Mouse (Mus musculus) liver, embryonic 11.5 days (tissue): ENCODE measurements around the gene Tnrc6a. TPM values are rescaled to one million over a fixed set of nuclear protein-coding genes. Genes with fewer than 3 reads are reported as not detected.

ENCODE experiments used
- ATAC-seq: fragments of 200-750 bp; cut with Nextera tagmentation; replicated peaks from 2 replicates; pipeline ENCODE4 v1.8.0; 2017; ENCODE audit warnings: moderate number of reproducible peaks, mild to moderate bottlenecking, moderate TSS enrichment, moderate library complexity; ENCODE audit not compliant: low FRiP score
- DNase-seq: peaks from one replicate; pipeline ENCODE4 v3.0.0-alpha.2; 2017; ENCODE audit warnings: low spot score
- H3K27ac ChIP-seq: fragments of 300-500 bp; sonication (generic); 2 replicates; pipeline ENCODE4 v1.5.1; 2014; ENCODE audit warnings: mild to moderate bottlenecking, low read depth, low read length, control low read depth
- H3K27me3 ChIP-seq: fragments of 300-500 bp; sonication (generic); replicated peaks from 2 replicates; pipeline ENCODE4 v1.6.1; 2014; ENCODE audit warnings: low read length, mixed read lengths; ENCODE audit not compliant: control insufficient read depth, insufficient read depth
- H3K36me3 ChIP-seq: fragments of 300-500 bp; sonication (generic); 2 replicates; pipeline ENCODE4 v1.6.1; 2014; ENCODE audit warnings: mild to moderate bottlenecking, low read length, moderate library complexity, mixed read lengths; ENCODE audit not compliant: control insufficient read depth, insufficient read depth
- H3K4me1 ChIP-seq: fragments of 300-500 bp; sonication (generic); replicated peaks from 2 replicates; pipeline ENCODE4 v1.6.1; 2014; ENCODE audit warnings: low read length, mixed read lengths; ENCODE audit not compliant: control insufficient read depth, insufficient read depth
- H3K4me2 ChIP-seq: fragments of 300-500 bp; sonication (generic); 2 replicates; pipeline ENCODE4 v1.6.1; 2014; ENCODE audit warnings: mild to moderate bottlenecking, control low read depth, moderate library complexity
- H3K4me3 ChIP-seq: fragments of 300-500 bp; sonication (generic); 2 replicates; pipeline ENCODE4 v1.5.1; 2014; ENCODE audit warnings: low read depth, low read length, control low read depth
- H3K9ac ChIP-seq: fragments of 300-500 bp; sonication (generic); 2 replicates; pipeline ENCODE4 v1.6.1; 2014; ENCODE audit warnings: low read depth, low read length, control low read depth
- H3K9me3 ChIP-seq: fragments of 300-500 bp; sonication (generic); 2 replicates; pipeline ENCODE4 v1.6.1; 2016; ENCODE audit warnings: low read length, inconsistent platforms, mixed read lengths; ENCODE audit not compliant: control insufficient read depth
- WGBS: fragments of 180-500 bp; shearing (Covaris S2); extraction: QIAGEN DNeasy Blood & Tissue Kit; methylation state at CpG from one replicate; pipeline ENCODE4 v1.1.7; 2014; 5-methylcytosine and 5-hydroxymethylcytosine counted together
- polyA plus RNA-seq: library from polyadenylated mRNA; unstranded; fragments of >200 nt; fragmentation: Nextera tagmentation; extraction: Ambion mirVana; gene quantifications from 2 replicates; pipeline ENCODE4 v1.2.1, GENCODE M21; 2014

Tnrc6a gene
- polyA plus RNA-seq = 36.4 and 41.1 TPM in 2 replicates

- H3K4me1 ChIP-seq = peaks cover 7% of the 10 kb centered on the region; the same call in 1 of the 2 replicates
- H3K4me2 ChIP-seq = peak within 1 kb of the TSS; percentile 74
- DNase-seq (peak; percentile 97), ATAC-seq (peak; percentile 95)
- peak within 1 kb of the TSS; percentile 94 for H3K27ac ChIP-seq
- H3K9ac ChIP-seq = peak within 1 kb of the TSS; percentile 94
- H3K27me3 ChIP-seq = no peaks in the 10 kb centered on the region
- WGBS = under 1% methylated on average over 42 of the region's 55 CpGs
- H3K4me3 ChIP-seq = peak within 1 kb of the TSS; percentile 99
- no peaks in the 10 kb centered on the region; the same call in 1 of the 2 replicates for H3K36me3 ChIP-seq
- no peaks in the 10 kb centered on the region for H3K9me3 ChIP-seq
Measured at GRCm38 (mm10) chr7:123123665-123124298, at the start of gene Tnrc6a. Gene Tnrc6a, plus strand, starts transcription at chr7:123123885.

- no peaks in the 10 kb centered on the region for H3K27me3 ChIP-seq
- WGBS = 39% methylated on average over 4 of the region's 4 CpGs
- H3K4me2 ChIP-seq = no peak overlapping the region
- H3K9me3 ChIP-seq = no peaks in the 10 kb centered on the region
- no peaks in the 10 kb centered on the region for H3K36me3 ChIP-seq
- no peak for ATAC-seq
- no peak for DNase-seq
- no peak overlapping the region for H3K27ac ChIP-seq
- H3K9ac ChIP-seq = no peak overlapping the region
- H3K4me1 ChIP-seq = no peaks in the 10 kb centered on the region
- no peak overlapping the region for H3K4me3 ChIP-seq
Measured at GRCm38 (mm10) chr7:123082236-123082635, 41.4 kb upstream of the Tnrc6a start.

- no peak overlapping the region for H3K9ac ChIP-seq
- H3K4me1 ChIP-seq = no peaks in the 10 kb centered on the region
- no peaks in the 10 kb centered on the region for H3K9me3 ChIP-seq
- H3K36me3 ChIP-seq = no peaks in the 10 kb centered on the region
- no peak for DNase-seq
- no peak for ATAC-seq
- H3K4me2 ChIP-seq = no peak overlapping the region
- 38% methylated on average over 12 of the region's 12 CpGs for WGBS
- no peak overlapping the region for H3K27ac ChIP-seq
- no peak overlapping the region for H3K4me3 ChIP-seq
- H3K27me3 ChIP-seq = no peaks in the 10 kb centered on the region
Measured at GRCm38 (mm10) chr7:123083441-123084123, 40.1 kb upstream of the Tnrc6a start.

GRCm38 (mm10) chr7:123084180-123084691 is 39.4 kb upstream of the Tnrc6a start:
- Histone ChIP-seq H3K4me3 (no peak overlapping the region), H3K9ac (no peak overlapping the region), H3K36me3 (no peaks in the 10 kb centered on the region), H3K27me3 (no peaks in the 10 kb centered on the region), H3K9me3 (no peaks in the 10 kb centered on the region), H3K27ac (no peak overlapping the region), H3K4me2 (peak overlapping the region; percentile 10; the same call in 1 of the 2 replicates), H3K4me1 (no peaks in the 10 kb centered on the region)
- ATAC-seq = peak; percentile 20
- 8% methylated on average over 7 of the region's 7 CpGs for WGBS
- DNase-seq = no peak

- Histone ChIP-seq H3K4me1 (no peaks in the 10 kb centered on the region), H3K36me3 (no peaks in the 10 kb centered on the region), H3K4me3 (no peak overlapping the region), H3K4me2 (peak overlapping the region; percentile 10; the same call in 1 of the 2 replicates), H3K9ac (no peak overlapping the region), H3K27me3 (no peaks in the 10 kb centered on the region), H3K27ac (no peak overlapping the region), H3K9me3 (no peaks in the 10 kb centered on the region)
- 23% methylated on average over 13 of the region's 13 CpGs for WGBS
- DNase-seq (no peak), ATAC-seq (no peak)
Measured at GRCm38 (mm10) chr7:123084708-123085107, 39.0 kb upstream of the Tnrc6a start.

GRCm38 (mm10) chr7:123088920-123089319 is 34.8 kb upstream of the Tnrc6a start:
- no peak overlapping the region for H3K4me3 ChIP-seq
- DNase-seq (no peak), ATAC-seq (no peak)
- no peak overlapping the region for H3K4me2 ChIP-seq
- no peaks in the 10 kb centered on the region for H3K27me3 ChIP-seq
- 82% methylated on average over 4 of the region's 4 CpGs for WGBS
- H3K9me3 ChIP-seq = no peaks in the 10 kb centered on the region; the same call in 1 of the 2 replicates
- H3K27ac ChIP-seq = no peak overlapping the region
- no peaks in the 10 kb centered on the region for H3K36me3 ChIP-seq
- no peak overlapping the region for H3K9ac ChIP-seq
- no peaks in the 10 kb centered on the region for H3K4me1 ChIP-seq

- no peak for ATAC-seq
- Histone ChIP-seq H3K27me3 (no peaks in the 10 kb centered on the region), H3K9me3 (no peaks in the 10 kb centered on the region; the same call in 1 of the 2 replicates), H3K36me3 (no peaks in the 10 kb centered on the region), H3K27ac (no peak overlapping the region), H3K4me1 (no peaks in the 10 kb centered on the region; the same call in 1 of the 2 replicates), H3K4me3 (no peak overlapping the region), H3K9ac (no peak overlapping the region), H3K4me2 (no peak overlapping the region)
- no peak for DNase-seq
- 85% methylated on average over 12 of the region's 12 CpGs for WGBS
Measured at GRCm38 (mm10) chr7:123096344-123097120, 27.2 kb upstream of the Tnrc6a start.

- Histone ChIP-seq H3K27me3 (no peaks in the 10 kb centered on the region), H3K4me1 (no peaks in the 10 kb centered on the region; the same call in 1 of the 2 replicates), H3K4me2 (no peak overlapping the region), H3K36me3 (no peaks in the 10 kb centered on the region), H3K4me3 (no peak overlapping the region), H3K9ac (no peak overlapping the region), H3K9me3 (no peaks in the 10 kb centered on the region), H3K27ac (peak overlapping the region; percentile 86)
- DNase-seq (peak; percentile 63), ATAC-seq (peak; percentile 79)
- 35% methylated on average over 16 of the region's 16 CpGs for WGBS
Measured at GRCm38 (mm10) chr7:123097891-123098750, 25.6 kb upstream of the Tnrc6a start.
